Mouse (Mus musculus) limb, embryonic 12.5 days (tissue): ENCODE data around the gene Robo1. TPM values are rescaled to one million over a fixed set of nuclear protein-coding genes. Genes with fewer than 3 reads are reported as not detected.

Experiments used
- ATAC-seq: fragments of 200-750 bp; cut with Nextera tagmentation; 2 replicates; pipeline ENCODE4 v1.8.0; 2017; ENCODE audit warnings: low read depth, moderate TSS enrichment; ENCODE audit not compliant: insufficient number of reproducible peaks, insufficient read depth, low FRiP score, low TSS enrichment
- H3K27ac ChIP-seq: fragments of 300-500 bp; sonication (generic); 2 replicates; pipeline ENCODE4 v1.5.1; 2016; ENCODE audit warnings: mild to moderate bottlenecking, moderate library complexity
- H3K27me3 ChIP-seq: fragments of 300-500 bp; sonication (generic); 2 replicates; pipeline ENCODE4 v1.6.1; 2016; ENCODE audit warnings: mild to moderate bottlenecking, moderate library complexity
- H3K36me3 ChIP-seq: fragments of 300-500 bp; sonication (generic); 2 replicates; pipeline ENCODE4 v1.6.1; 2016; ENCODE audit warnings: mild to moderate bottlenecking, moderate library complexity
- H3K4me1 ChIP-seq: fragments of 300-500 bp; sonication (generic); replicated peaks from 2 replicates; pipeline ENCODE4 v1.6.1; 2016
- H3K4me2 ChIP-seq: fragments of 300-500 bp; sonication (generic); 2 replicates; pipeline ENCODE4 v1.6.1; 2016; ENCODE audit warnings: mild to moderate bottlenecking, moderate library complexity
- H3K4me3 ChIP-seq: fragments of 300-500 bp; sonication (generic); replicated peaks from 2 replicates; pipeline ENCODE4 v1.5.1; 2016; ENCODE audit warnings: mild to moderate bottlenecking
- H3K9ac ChIP-seq: fragments of 300-500 bp; sonication (generic); replicated peaks from 2 replicates; pipeline ENCODE4 v1.6.1; 2016; ENCODE audit warnings: mild to moderate bottlenecking, moderate library complexity
- H3K9me3 ChIP-seq: fragments of 300-500 bp; sonication (generic); 2 replicates; pipeline ENCODE4 v1.6.1; 2016; ENCODE audit warnings: mild to moderate bottlenecking, moderate library complexity
- WGBS: fragments of 180-500 bp; shearing (Covaris S2); methylation state at CpG from one replicate; pipeline ENCODE4 v1.1.7; 2016; 5-methylcytosine and 5-hydroxymethylcytosine counted together
- polyA plus RNA-seq: library from polyadenylated mRNA; unstranded; fragments of >200 nt; fragmentation: Nextera tagmentation; extraction: Ambion mirVana; gene quantifications from 2 replicates; pipeline ENCODE4 v1.2.1, GENCODE M21; 2016

Gene Robo1
- polyA plus RNA-seq, 1 experiment from 2014 or later: 61.6 TPM

DNA sequence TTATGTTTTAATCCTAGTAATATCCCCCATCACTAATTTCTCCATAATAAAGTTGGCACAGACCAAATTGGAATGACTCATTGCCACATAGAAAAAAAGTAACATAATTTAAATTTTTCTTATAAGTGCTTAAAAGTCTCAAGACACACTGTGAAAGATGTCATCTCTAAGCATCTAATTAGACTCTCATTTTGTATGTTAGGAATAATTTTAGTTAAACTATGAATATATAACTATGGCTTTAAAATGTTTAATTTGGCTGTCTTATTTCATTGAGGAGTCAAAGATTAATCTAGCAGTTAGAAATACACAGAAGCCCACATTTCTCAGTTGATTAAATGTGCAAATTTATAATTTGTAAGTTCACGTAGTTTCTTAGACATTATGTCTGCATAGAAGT is 530.9 kb downstream of the Robo1 start:
- Histone ChIP-seq H3K9ac (no peak overlapping the region), H3K4me2 (no peak overlapping the region), H3K27ac (no peak overlapping the region), H3K9me3 (no peaks in the 10 kb centered on the region), H3K4me1 (peaks cover 3% of the 10 kb centered on the region; the same call in 1 of the 2 replicates), H3K4me3 (no peak overlapping the region), H3K36me3 (no peaks in the 10 kb centered on the region), H3K27me3 (no peaks in the 10 kb centered on the region)
- WGBS: 95% methylated on average over 1 of the region's 1 CpGs
- no peak for ATAC-seq

DNA sequence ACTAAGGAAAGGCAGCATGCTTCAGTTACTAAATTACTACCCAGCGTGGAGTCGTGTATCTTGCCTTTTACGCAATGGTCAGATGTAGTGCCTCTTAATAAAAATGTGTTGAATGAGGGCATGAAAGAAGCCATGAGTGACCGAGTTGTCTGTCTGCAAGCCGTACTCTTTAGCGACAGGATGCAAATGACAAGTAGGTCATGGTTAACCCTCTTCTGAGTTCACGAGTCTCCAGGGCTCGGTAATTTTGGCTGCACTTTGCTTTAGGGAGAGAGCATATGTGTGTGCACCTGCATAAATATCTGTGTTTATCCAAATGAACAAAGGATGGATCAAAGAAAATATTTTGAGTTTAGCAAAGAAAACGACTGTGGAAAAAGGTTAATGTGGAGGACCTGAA is 533.0 kb downstream of the Robo1 start:
- no peak overlapping the region for H3K9ac ChIP-seq
- no peaks in the 10 kb centered on the region for H3K27me3 ChIP-seq
- H3K4me1 ChIP-seq: peaks cover 3% of the 10 kb centered on the region; the same call in 1 of the 2 replicates
- no peaks in the 10 kb centered on the region for H3K9me3 ChIP-seq
- 78% methylated on average over 9 of the region's 9 CpGs for WGBS
- no peaks in the 10 kb centered on the region for H3K36me3 ChIP-seq
- H3K4me3 ChIP-seq: no peak overlapping the region
- no peak overlapping the region for H3K27ac ChIP-seq
- ATAC-seq: no peak
- no peak overlapping the region for H3K4me2 ChIP-seq

DNA sequence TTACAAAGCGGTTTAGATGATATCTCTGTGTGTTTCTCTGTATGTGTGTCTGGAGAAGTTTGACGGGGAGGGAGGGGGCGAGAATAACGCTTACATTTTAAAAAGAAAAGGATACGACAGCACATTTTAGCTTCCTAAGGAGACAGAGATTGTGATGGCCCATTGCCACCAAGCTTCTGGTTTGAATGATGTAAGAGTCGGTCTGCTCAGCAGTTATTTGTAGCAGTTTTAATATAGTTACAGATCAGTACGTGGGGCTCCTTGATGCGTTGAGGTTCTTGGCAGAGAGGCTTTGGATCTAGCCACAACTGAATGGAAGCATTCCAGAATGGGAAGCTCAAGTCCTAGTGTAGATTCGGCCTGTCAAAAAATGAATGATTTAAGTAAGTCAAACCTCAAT is 546.0 kb downstream of the Robo1 start:
- no peak for ATAC-seq
- WGBS: 92% methylated on average over 9 of the region's 9 CpGs
- H3K27ac ChIP-seq: no peak overlapping the region

DNA sequence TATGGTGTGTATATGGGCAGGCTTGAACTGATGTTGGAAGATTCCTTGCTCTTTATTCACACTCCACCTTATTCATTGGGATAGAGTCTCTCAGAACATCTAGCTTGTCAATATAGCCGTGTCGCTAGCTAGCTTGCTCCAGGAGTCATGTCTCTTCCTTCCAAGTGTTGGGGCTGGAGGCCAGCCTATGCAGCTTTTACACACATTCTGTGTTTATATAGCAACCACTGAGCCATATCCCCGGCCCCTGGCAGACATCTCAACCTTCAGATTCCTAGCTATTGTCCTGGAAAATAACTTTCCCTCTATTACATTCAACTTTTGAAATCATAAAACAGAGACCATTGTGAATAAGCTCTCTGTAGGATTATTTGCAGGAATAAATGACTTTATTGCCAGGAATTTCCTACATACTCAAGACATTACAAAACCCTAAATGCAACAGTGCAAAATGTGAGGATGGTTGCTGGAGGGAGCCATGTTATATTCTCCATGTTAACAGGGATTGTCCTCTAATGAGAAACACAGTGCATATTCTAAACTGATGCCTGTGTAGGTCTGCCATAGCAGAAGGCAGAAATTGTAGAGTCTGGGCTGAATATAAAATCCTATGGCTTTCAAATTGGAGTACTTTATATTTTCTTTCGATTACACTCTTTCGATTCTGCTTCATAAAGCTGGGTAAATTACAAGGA is 546.9 kb downstream of the Robo1 start:
- H3K4me3 ChIP-seq: no peak overlapping the region
- WGBS: 68% methylated on average over 5 of the region's 5 CpGs
- peaks cover 32% of the 10 kb centered on the region for H3K4me1 ChIP-seq
- no peaks in the 10 kb centered on the region for H3K36me3 ChIP-seq
- no peaks in the 10 kb centered on the region for H3K9me3 ChIP-seq
- H3K27ac ChIP-seq: peak overlapping the region; percentile 64
- ATAC-seq: no peak
- H3K9ac ChIP-seq: no peak overlapping the region
- no peaks in the 10 kb centered on the region for H3K27me3 ChIP-seq
- no peak overlapping the region for H3K4me2 ChIP-seq

More for the DNA sequence above, 546.0 kb downstream of the Robo1 start:
- Histone ChIP-seq H3K9me3 (no peaks in the 10 kb centered on the region), H3K4me1 (peaks cover 26% of the 10 kb centered on the region), H3K4me2 (no peak overlapping the region), H3K4me3 (no peak overlapping the region), H3K36me3 (no peaks in the 10 kb centered on the region), H3K27me3 (no peaks in the 10 kb centered on the region), H3K9ac (no peak overlapping the region)

DNA sequence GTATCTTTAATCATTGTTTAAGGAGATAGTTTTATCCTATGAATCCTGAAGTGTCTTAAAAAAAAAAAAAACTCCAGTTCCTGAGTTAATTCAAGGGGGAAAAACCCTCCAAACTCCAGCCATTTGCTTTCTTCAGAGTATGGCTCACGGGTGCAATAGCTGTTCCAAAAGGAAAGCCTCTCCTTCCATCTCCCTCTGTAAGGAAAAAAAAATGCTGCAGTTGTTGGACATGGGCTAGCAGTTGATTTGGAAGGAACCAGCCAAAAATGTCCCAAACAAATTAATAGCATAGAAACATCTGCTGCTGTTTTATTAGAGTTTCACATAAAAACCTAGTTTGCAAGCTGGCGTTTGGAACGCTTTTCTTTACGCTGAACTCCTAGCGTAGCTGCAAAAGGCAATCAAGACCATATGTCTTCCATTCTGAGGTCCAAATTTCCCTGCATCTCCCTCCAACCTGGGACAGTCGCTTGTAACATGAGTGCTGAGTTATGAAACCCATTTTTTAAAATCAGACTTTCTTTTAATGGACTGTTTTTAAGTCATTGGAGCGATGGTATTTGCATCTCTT is 553.7 kb downstream of the Robo1 start:
- 19% methylated on average over 7 of the region's 7 CpGs for WGBS
- Histone ChIP-seq H3K4me3 (no peak overlapping the region), H3K9ac (no peak overlapping the region), H3K27me3 (no peaks in the 10 kb centered on the region), H3K36me3 (no peaks in the 10 kb centered on the region), H3K27ac (0 out of 2 replicates have a peak overlapping the region, but pooled peaks have one; percentile 45), H3K4me1 (peaks cover 36% of the 10 kb centered on the region), H3K4me2 (peak overlapping the region; percentile 13), H3K9me3 (no peaks in the 10 kb centered on the region)
- ATAC-seq: peak; percentile 66; the same call in 1 of the 2 replicates

DNA sequence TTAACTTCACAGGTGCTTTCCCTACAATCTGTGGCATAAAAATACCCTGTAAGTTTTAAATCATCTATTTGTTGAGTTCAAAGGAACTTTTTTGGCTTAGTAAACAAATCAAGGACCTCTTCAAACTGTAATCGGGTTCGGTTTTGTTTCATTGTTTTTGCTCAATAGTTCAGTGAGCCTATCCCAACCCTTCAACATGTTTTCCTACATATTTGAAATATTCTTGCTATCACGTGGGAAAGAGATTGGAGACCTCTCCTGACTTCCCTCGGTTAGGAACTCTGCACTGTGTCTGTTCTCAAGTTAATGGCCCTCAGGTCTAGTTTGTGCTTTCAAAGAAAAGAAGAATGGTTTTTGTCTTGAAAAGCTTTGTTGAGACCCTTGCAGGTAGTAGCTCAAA is 557.9 kb downstream of the Robo1 start:
- WGBS: 89% methylated on average over 4 of the region's 4 CpGs
- Histone ChIP-seq H3K27ac (no peak overlapping the region), H3K4me2 (no peak overlapping the region), H3K9me3 (no peaks in the 10 kb centered on the region), H3K4me3 (no peak overlapping the region), H3K9ac (no peak overlapping the region), H3K4me1 (peaks cover 23% of the 10 kb centered on the region), H3K36me3 (no peaks in the 10 kb centered on the region), H3K27me3 (no peaks in the 10 kb centered on the region)
- ATAC-seq: no peak

DNA sequence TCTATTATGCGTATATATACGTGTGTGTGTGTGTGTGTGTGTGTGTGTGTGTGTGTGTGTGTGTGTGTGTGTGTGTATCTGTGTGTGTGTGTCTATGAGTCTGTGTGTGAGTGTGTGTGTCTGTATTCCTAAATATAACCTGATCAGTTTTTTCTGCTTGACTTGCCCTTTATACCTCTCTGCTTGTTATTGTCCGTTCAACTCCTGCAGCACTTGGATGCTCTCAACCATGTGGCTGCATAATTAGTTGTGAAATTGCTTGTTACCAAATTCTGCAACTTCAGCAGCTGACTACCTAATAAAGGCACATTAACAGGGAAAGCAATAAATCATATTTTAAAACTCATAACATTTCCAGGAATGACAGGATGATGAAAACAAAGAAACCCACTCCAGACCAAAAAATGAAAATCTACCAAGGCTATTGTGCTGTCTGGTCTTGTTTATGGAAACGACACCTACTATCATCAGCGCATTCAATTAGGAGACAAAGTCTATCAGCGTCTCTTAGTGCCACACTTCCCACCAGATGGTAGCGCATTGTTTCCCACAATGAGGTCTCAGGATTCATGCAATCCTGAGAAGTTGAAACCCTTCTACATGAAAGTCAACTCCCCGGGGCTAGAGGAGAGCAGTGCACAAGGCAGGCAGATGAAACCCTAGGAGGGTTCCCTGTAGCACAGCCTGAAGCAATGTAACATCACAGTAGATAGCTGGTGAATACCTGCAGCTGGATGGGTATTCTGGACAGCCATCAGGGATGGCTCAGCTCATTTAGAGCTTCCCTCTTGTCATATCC is 567.0 kb downstream of the Robo1 start:
- Histone ChIP-seq H3K4me3 (no peak overlapping the region), H3K4me1 (0 out of 2 replicates have a peak, but pooled peaks cover 7% of the 10 kb centered on the region), H3K27me3 (no peaks in the 10 kb centered on the region), H3K9ac (no peak overlapping the region), H3K9me3 (no peaks in the 10 kb centered on the region), H3K27ac (no peak overlapping the region), H3K4me2 (no peak overlapping the region), H3K36me3 (no peaks in the 10 kb centered on the region)
- ATAC-seq: no peak
- 71% methylated on average over 8 of the region's 8 CpGs for WGBS

DNA sequence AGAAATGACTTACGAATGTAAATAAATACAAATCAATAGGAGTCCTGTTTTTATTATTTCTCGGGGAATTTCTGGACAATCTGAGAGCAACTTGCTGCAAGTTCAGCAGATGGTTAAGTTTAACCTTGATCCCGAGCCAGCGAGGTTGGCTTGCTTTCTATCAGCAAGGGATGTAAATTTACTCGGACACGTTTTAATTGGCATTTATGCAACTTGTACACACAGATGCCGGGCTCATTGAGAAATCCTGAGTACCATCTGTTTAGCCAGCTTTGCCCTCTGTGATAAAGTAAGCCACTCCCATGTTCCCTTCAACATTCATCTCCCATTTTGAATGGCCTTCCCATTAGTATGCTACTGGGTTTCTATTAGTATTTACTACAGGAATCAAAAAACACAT is 580.0 kb downstream of the Robo1 start:
- Histone ChIP-seq H3K9ac (no peak overlapping the region), H3K27me3 (no peaks in the 10 kb centered on the region), H3K36me3 (no peaks in the 10 kb centered on the region), H3K4me1 (peaks cover 4% of the 10 kb centered on the region), H3K4me3 (no peak overlapping the region), H3K4me2 (no peak overlapping the region), H3K27ac (no peak overlapping the region), H3K9me3 (no peaks in the 10 kb centered on the region)
- ATAC-seq: no peak
- 27% methylated on average over 7 of the region's 7 CpGs for WGBS

DNA sequence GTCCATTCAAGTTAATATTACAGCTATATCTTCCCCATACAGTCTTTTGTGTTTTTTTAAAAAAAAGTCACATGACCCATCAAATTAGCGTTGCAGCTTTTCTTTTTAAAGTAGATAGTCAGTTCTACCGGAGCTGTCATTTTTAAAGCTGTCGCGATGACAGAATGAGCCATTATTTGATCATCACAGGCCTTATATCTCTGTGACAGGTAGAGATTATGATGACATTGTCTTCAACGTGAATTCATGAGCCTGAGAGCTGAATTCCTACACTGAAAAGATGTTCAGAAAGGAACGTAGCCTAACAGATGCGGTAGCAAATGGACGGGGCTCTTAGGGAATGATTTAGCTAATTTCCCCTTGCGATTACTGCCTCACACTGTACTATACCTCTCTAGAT is 581.3 kb downstream of the Robo1 start:
- H3K9ac ChIP-seq: no peak overlapping the region
- H3K27me3 ChIP-seq: no peaks in the 10 kb centered on the region
- peaks cover 7% of the 10 kb centered on the region for H3K4me1 ChIP-seq
- no peak overlapping the region for H3K4me3 ChIP-seq
- H3K9me3 ChIP-seq: no peaks in the 10 kb centered on the region
- no peak for ATAC-seq
- no peak overlapping the region for H3K4me2 ChIP-seq
- peaks cover under 1% of the 10 kb centered on the region; the same call in 1 of the 2 replicates for H3K36me3 ChIP-seq
- WGBS: 92% methylated on average over 9 of the region's 9 CpGs
- H3K27ac ChIP-seq: no peak overlapping the region

DNA sequence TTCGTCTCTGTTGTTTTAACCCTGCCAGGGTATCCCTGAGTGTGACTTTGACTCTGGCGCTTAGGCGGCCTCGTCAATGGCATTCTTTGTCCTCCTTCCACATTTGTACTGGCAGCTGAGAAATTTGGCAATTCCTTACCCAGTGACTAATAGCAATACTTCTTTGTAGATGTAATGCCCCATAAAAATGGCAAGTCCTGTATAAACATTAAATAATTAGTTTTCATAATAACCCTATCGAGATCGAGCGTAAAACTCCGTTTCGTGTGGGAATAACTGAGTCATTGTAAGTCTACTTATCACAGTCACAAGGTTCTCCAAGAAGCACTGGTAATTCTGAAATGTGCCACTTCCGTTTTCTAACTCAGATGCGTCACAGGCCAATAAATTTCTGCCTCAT is 589.0 kb downstream of the Robo1 start:
- no peaks in the 10 kb centered on the region for H3K27me3 ChIP-seq
- ATAC-seq: no peak; the same call in 1 of the 2 replicates
- H3K4me1 ChIP-seq: peaks cover 16% of the 10 kb centered on the region
- 0 out of 2 replicates have a peak overlapping the region, but pooled peaks have one; percentile 7 for H3K4me2 ChIP-seq
- no peak overlapping the region for H3K9ac ChIP-seq
- no peak overlapping the region for H3K4me3 ChIP-seq
- H3K27ac ChIP-seq: no peak overlapping the region
- 73% methylated on average over 11 of the region's 11 CpGs for WGBS
- H3K9me3 ChIP-seq: no peaks in the 10 kb centered on the region
- H3K36me3 ChIP-seq: peaks cover 2% of the 10 kb centered on the region; the same call in 1 of the 2 replicates

DNA sequence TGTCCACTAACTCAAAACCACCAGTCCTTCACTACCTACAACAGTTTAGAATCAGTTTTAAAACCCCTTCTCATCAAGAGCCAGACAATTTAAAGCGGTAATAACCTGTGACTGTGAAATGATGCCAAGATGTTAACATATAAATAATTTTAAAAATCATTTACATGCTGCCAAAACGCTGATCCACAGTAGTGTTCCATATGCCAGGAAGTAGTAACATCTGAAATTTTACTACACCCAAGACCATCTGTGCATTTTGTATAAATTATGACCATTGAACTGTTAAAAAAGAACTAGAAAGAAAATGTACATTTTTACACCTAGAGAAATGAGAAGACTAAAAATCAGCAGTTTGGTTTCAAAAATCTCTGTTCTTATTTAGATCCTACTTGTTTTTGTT is 600.8 kb downstream of the Robo1 start:
- Histone ChIP-seq H3K9me3 (no peaks in the 10 kb centered on the region), H3K36me3 (peaks cover 5% of the 10 kb centered on the region), H3K27ac (no peak overlapping the region), H3K4me2 (no peak overlapping the region), H3K9ac (no peak overlapping the region), H3K4me3 (no peak overlapping the region), H3K4me1 (no peaks in the 10 kb centered on the region), H3K27me3 (no peaks in the 10 kb centered on the region)
- 68% methylated on average over 2 of the region's 2 CpGs for WGBS
- ATAC-seq: no peak
